Mouse (Mus musculus) liver, adult 2 months (tissue): Measurements from ENCODE around the gene Smim14. TPM values are rescaled to one million over a fixed set of nuclear protein-coding genes. Genes with fewer than 3 reads are reported as not detected.
A peak's percentile ranks its signal among the peaks of the same experiment; 100 is the strongest.

Experiments
- DNase-seq: peaks from one replicate; pipeline ENCODE4 v3.0.0-alpha.2; 2011; ENCODE audit warnings: low read depth, low spot score; ENCODE audit errors: extremely low read depth
- H3K27ac ChIP-seq: fragments of 200-500 bp; replicated peaks from 2 replicates; pipeline ENCODE4 v1.5.1; 2012; ENCODE audit warnings: low read depth, mild to moderate bottlenecking, control low read depth, inconsistent platforms, low read length; ENCODE audit not compliant: insufficient read depth
- H3K27me3 ChIP-seq: fragments of 200-500 bp; 2 replicates; pipeline ENCODE4 v1.6.1; 2012; ENCODE audit warnings: mild to moderate bottlenecking, moderate library complexity, low read length, inconsistent platforms; ENCODE audit not compliant: control insufficient read depth, insufficient read depth
- H3K36me3 ChIP-seq: fragments of 200-500 bp; 2 replicates; pipeline ENCODE4 v1.6.1; 2012; ENCODE audit warnings: low read length, inconsistent platforms; ENCODE audit not compliant: control insufficient read depth, insufficient read depth
- H3K4me1 ChIP-seq: fragments of 200-500 bp; 2 replicates; pipeline ENCODE4 v1.6.1; 2011; ENCODE audit warnings: low read length; ENCODE audit not compliant: control insufficient read depth, insufficient read depth
- H3K4me3 ChIP-seq: fragments of 200-500 bp; 2 replicates; pipeline ENCODE4 v1.5.1; 2011; ENCODE audit warnings: low read depth, mild to moderate bottlenecking, control low read depth, low read length, moderate library complexity; ENCODE audit not compliant: insufficient read depth
- H3K79me2 ChIP-seq: fragments of 200-500 bp; 2 replicates; pipeline ENCODE4 v1.6.1; 2012; ENCODE audit warnings: inconsistent platforms, mild to moderate bottlenecking, low read length, moderate library complexity; ENCODE audit not compliant: control insufficient read depth, insufficient read depth
- H3K9ac ChIP-seq: fragments of 200-500 bp; 2 replicates; pipeline ENCODE4 v1.6.1; 2012; ENCODE audit warnings: low read depth, mild to moderate bottlenecking, control low read depth, inconsistent platforms, low read length
- CTCF ChIP-seq: fragments of 200-500 bp; IDR thresholded peaks from 2 replicates; pipeline ENCODE4 v1.5.1; 2011; ENCODE audit warnings: low read depth, low read length, control low read depth
- POLR2A ChIP-seq: fragments of 200-500 bp; IDR thresholded peaks from 2 replicates; pipeline ENCODE4 v1.6.1; 2011; ENCODE audit warnings: low read length, control low read depth; ENCODE audit not compliant: insufficient read depth; ENCODE audit errors: extremely low read depth
- WGBS: fragments of 180-500 bp; shearing (Covaris S2); methylation state at CpG from one replicate; pipeline ENCODE4 v1.1.7; 2018; 5-methylcytosine and 5-hydroxymethylcytosine counted together
- polyA plus RNA-seq: library from polyadenylated mRNA; depleted of rRNA; stranded (reverse); fragments of >200 nt; gene quantifications from 2 replicates; pipeline ENCODE4 v1.2.3, GENCODE M21; 2012; rRNA removed
- total RNA-seq: library from RNA; depleted of rRNA; stranded (reverse); fragments of >200 nt; gene quantifications from 2 replicates; pipeline ENCODE4 v1.2.3, GENCODE M21; 2014; rRNA removed

The Smim14 gene
- total and polyA plus RNA-seq, 2 experiments, result 60.5 to 66.6 TPM

- WGBS, result 75% methylated on average over 26 of the region's 26 CpGs
- Histone ChIP-seq H3K9ac (no peak overlapping the region; the same call in 1 of the 2 replicates), H3K79me2 (no peaks in the 10 kb centered on the region), H3K27ac (0 out of 2 replicates have a peak overlapping the region, but pooled peaks have one; percentile 5), H3K4me1 (peaks cover 2% of the 10 kb centered on the region; the same call in 1 of the 2 replicates), H3K27me3 (no peaks in the 10 kb centered on the region), H3K4me3 (no peak overlapping the region), H3K36me3 (peaks cover 66% of the 10 kb centered on the region)
- TF ChIP-seq POLR2A (no peak), CTCF (no peak)
- DNase-seq, result no peak
Measured at GRCm38 (mm10) chr5:65415653-65416458, 121.1 kb downstream of the Smim14 start.

GRCm38 (mm10) chr5:65407989-65408388 is 129.0 kb downstream of the Smim14 start:
- H3K36me3 ChIP-seq, result peaks cover 45% of the 10 kb centered on the region
- H3K9ac ChIP-seq, result no peak overlapping the region
- H3K27ac ChIP-seq, result no peak overlapping the region
- no peaks in the 10 kb centered on the region for H3K27me3 ChIP-seq
- H3K4me3 ChIP-seq, result no peak overlapping the region
- no peaks in the 10 kb centered on the region for H3K79me2 ChIP-seq
- TF ChIP-seq CTCF (no peak), POLR2A (no peak)
- DNase-seq, result no peak
- no peaks in the 10 kb centered on the region for H3K4me1 ChIP-seq
- 93% methylated on average over 12 of the region's 12 CpGs for WGBS

- Histone ChIP-seq H3K9ac (no peak overlapping the region), H3K79me2 (peaks cover 3% of the 10 kb centered on the region; the same call in 1 of the 2 replicates), H3K4me3 (no peak overlapping the region), H3K27ac (no peak overlapping the region), H3K4me1 (no peaks in the 10 kb centered on the region), H3K27me3 (no peaks in the 10 kb centered on the region), H3K36me3 (peaks cover 31% of the 10 kb centered on the region)
- DNase-seq, result peak; percentile 76
- TF ChIP-seq POLR2A, result no peak
- peak; percentile 82 for TF ChIP-seq CTCF
- 18% methylated on average over 2 of the region's 2 CpGs for WGBS
Measured at GRCm38 (mm10) chr5:65401251-65401994, 135.6 kb downstream of the Smim14 start.

Other genes with a start within 250 kb of the Smim14 start
- 16.5 and 19.3 TPM in 2 replicates for gene Rfc1, start 201.5 kb downstream of the Smim14 start, total RNA-seq
- 3.7 and 4.6 TPM in 2 replicates for gene Rfc1, start 201.5 kb downstream of the Smim14 start, polyA plus RNA-seq
- 40.2 and 49.9 TPM in 2 replicates for gene Klb, start 188.9 kb downstream of the Smim14 start, total RNA-seq
- 16.7 and 17.7 TPM in 2 replicates for gene Klb, start 188.9 kb downstream of the Smim14 start, polyA plus RNA-seq
- 423 and 451 TPM in 2 replicates for gene Rpl9, start 145.7 kb downstream of the Smim14 start, total RNA-seq
- 91.1 and 95.8 TPM in 2 replicates for gene Rpl9, start 145.7 kb downstream of the Smim14 start, polyA plus RNA-seq
- gene Lias, start 145.7 kb downstream of the Smim14 start, total RNA-seq, result 25.0 and 30.8 TPM in 2 replicates
- 11.1 and 13.3 TPM in 2 replicates for gene Lias, start 145.7 kb downstream of the Smim14 start, polyA plus RNA-seq
- gene Ugdh, start 101.2 kb downstream of the Smim14 start, total RNA-seq, result 118 and 169 TPM in 2 replicates
- gene Ugdh, start 101.2 kb downstream of the Smim14 start, polyA plus RNA-seq, result 43.3 and 43.7 TPM in 2 replicates
- gene Gm43552, start 44.4 kb downstream of the Smim14 start, total RNA-seq, result not detected in 2 replicates
- 14.5 and 16.3 TPM in 2 replicates for gene Gm43552, start 44.4 kb downstream of the Smim14 start, polyA plus RNA-seq
- gene Ube2k, start within 50 bp of the Smim14 start, total RNA-seq, result 14.0 and 16.2 TPM in 2 replicates
- gene Ube2k, start within 50 bp of the Smim14 start, polyA plus RNA-seq, result 19.0 and 20.7 TPM in 2 replicates
- gene Pds5a, start 161.1 kb upstream of the Smim14 start, total RNA-seq, result 64.4 and 69.5 TPM in 2 replicates
- gene Pds5a, start 161.1 kb upstream of the Smim14 start, polyA plus RNA-seq, result 6.7 and 8.2 TPM in 2 replicates
- gene N4bp2, start 226.3 kb upstream of the Smim14 start, total RNA-seq, result 21.7 and 23.8 TPM in 2 replicates
- 4.1 and 4.6 TPM in 2 replicates for gene N4bp2, start 226.3 kb upstream of the Smim14 start, polyA plus RNA-seq